Mouse (Mus musculus) 416B (cell line): Measurements from ENCODE around the gene Arel1.

Source experiments
- DNase-seq: peaks from one replicate; pipeline ENCODE4 v3.0.0; 2011; ENCODE audit warnings: low read depth

Arel1 gene

GRCm38 (mm10) chr12:84948584-84949285 lies 22.0 kb downstream of the Arel1 start:
- no peak for DNase-seq

DNA sequence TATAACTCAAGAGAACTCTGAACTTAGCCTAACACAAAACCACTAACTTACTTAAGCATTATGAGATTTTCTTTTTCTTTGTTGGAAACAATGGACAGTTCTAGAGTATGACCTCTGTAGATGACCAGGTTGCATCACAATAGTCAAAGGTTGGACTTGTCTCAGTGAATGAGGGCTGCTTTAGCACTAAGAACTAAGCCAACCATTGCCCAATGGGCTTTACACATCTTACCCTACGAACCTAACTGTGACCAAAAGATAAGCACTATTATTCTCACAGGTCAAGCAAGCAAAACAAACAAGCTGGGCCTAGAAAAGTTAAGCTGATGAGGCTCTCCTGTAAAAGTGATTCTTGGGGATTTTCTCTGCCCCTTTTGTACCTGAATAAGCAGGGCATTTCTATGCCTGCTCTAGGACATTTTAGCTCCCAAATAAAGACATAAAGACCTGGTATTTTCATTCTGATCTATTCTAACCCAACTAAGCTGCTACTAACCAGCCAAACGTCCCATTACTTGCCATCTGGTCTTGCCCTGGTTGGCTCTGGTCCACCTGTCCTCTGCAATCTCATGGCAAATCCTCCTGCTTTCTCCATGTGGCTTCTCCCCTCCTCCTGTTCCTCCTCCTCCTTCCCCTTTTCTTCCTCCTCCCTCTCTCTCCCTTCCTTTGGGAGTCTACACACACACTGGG lies 22.7 kb downstream of the Arel1 start:
- no peak for DNase-seq

- DNase-seq: no peak
Measured at GRCm38 (mm10) chr12:84944813-84945553, 25.7 kb downstream of the Arel1 start.

DNA sequence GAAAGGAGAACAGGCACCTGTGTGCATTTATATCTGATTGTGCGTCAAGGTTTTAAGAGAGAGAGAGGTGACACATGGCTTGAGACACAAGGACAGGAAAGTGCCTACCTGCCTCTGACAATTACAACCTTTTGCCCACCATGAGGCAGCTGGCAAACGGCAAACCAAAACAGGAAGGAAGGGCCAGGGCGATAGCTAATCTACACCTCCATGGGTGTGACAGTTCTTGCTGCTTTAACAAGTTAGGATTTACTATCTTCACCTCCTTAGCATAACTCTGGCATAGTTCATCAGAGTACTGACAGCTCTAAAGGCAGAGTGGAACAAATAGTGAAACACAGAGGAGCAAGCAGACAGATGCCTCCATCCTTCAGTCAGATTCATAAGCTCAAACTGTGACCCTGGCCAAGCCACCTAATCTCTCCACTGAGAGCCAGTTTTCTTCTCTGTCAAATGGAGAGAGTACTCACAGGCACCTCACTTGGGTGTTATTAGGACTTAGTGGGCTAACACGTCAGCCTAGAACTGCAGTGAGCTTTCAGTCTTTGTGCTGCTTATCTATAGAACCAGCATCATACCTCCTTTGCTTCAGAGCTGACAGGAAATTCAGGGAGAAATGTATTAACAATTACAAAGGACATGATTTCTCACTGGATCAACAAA lies 26.4 kb downstream of the Arel1 start:
- DNase-seq: no peak

DNA sequence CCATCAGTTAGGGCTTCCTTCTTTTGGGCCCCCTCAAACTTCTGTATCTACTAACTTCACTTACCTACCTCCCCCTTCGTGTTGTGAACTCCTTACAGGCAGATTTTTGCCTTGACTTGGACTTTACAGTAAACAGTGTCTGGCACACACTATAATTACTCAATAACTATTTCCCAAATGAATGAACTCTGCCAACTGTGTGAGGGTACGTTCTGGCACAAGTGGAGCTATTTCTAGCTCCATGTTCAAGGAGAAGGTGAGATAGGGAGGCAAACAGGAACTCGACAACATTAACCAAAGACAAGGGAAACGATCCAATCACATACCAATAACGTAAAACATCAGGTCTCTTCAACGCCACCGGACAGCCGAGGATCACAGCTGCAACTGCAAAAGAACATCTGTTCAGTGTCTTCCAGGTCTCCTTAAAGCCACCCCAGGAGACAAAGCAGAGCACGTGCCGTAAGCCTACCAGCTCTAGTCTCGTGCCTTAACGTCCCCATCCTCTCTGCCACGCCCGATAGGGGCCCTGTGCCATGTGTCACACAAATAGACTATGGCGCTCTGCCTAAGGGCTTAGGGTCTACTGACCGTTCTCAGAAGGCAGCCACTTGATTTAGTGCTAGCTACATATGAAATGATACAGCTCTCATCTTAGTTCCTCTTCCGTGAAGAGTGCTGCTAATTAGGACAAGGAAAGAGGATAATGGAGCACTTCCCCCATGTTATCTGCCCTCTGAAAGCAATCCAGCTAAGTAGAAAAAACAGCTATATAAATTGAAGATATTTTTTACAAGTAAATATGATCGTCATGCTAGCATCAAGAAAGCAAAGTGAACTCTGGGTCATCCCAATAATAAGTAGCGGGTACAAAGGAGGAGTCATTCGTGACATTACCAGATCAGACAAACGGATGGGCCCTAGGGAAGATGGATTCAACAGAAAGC lies 27.4 kb downstream of the Arel1 start:
- DNase-seq: no peak

- DNase-seq: no peak
Measured at GRCm38 (mm10) chr12:84941717-84942116, 29.0 kb downstream of the Arel1 start.

- no peak for DNase-seq
Measured at GRCm38 (mm10) chr12:84940343-84940742, 30.4 kb downstream of the Arel1 start.

DNA sequence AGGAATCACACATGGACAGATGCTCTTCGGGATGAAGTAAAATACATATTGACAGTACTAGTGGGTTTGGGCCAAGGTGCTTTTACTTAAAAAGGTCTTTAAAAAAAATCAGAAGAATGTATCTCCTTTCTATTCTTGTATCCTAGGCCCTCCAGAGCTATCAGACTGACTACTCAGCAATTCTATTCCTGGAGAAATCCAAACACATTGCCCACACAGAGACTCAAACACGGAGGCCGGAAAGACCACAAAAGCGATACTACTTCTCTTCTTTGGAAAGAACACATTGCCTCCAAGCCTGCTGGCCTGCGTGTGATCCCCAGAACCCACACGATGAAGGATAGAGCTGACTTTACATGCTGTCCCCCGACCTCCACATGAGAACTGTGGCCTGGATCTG lies 31.6 kb downstream of the Arel1 start:
- no peak for DNase-seq

DNA sequence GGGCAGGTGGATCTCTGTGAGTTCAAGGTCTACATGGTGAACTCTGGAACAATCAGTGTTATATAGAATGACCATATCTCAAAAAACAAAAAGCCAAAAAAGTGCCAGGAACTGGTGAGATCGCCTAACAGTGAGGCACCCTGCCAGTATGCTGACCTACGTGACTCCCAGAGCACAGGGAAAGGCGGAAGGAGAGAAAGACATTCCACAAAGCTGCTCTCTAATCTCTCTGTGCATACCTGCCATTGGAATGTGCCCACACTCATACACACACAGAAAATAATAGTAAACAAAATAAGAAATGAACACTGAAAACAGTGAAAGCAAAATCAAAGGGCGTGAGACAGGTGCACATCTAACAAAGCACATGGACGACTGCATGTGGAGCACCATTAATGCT lies 35.4 kb downstream of the Arel1 start:
- DNase-seq: no peak

- no peak for DNase-seq
Measured at GRCm38 (mm10) chr12:84932210-84932609, 38.5 kb downstream of the Arel1 start.

- peak; percentile 93 for DNase-seq
Measured at GRCm38 (mm10) chr12:84926542-84926941, 44.2 kb downstream of the Arel1 start.

GRCm38 (mm10) chr12:84924324-84924723 lies 46.4 kb downstream of the Arel1 start:
- DNase-seq: no peak

GRCm38 (mm10) chr12:84921881-84922419 lies 48.8 kb downstream of the Arel1 start:
- no peak for DNase-seq

DNA sequence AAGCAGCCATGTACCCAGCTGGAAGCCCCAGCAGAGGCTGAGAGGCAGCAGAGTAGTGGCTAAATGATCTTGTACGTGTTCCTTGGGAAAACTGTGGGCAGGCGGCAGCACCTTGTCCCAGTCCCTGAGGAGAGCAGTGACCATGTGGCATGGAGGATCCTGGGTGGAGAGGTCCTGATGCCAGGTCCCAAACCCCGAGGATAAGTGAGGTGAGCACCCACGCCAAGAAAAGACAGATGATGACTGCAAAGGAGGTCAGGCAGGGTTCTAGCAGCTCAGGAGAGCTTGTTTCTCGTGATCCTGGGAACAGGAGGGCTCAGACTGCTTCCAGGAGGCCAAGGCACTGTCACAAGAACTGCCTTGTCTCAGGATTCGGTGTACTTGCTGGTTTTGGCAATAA lies 51.9 kb downstream of the Arel1 start:
- DNase-seq: no peak

- DNase-seq: no peak
Measured at GRCm38 (mm10) chr12:84917799-84918198, 52.9 kb downstream of the Arel1 start.

DNA sequence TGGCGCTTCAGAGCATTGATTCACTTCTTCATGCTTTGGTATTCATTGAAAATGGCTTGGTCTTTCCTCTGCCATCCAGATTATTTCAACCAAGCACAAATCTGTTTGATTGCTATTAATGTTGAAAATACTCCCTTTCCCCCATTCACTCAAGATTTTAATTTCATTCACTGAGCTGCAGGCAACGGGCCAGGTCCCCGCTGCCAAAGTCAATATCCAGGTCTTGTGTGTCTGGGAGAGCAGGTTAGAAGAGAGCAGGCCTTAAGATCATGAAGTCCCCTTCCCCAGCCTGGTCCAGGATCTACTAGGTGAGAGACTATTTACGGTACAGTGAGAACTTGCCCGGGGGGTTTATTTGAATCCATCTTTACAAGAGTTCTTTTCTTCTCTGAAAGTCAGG lies 55.7 kb downstream of the Arel1 start:
- DNase-seq: no peak

DNA sequence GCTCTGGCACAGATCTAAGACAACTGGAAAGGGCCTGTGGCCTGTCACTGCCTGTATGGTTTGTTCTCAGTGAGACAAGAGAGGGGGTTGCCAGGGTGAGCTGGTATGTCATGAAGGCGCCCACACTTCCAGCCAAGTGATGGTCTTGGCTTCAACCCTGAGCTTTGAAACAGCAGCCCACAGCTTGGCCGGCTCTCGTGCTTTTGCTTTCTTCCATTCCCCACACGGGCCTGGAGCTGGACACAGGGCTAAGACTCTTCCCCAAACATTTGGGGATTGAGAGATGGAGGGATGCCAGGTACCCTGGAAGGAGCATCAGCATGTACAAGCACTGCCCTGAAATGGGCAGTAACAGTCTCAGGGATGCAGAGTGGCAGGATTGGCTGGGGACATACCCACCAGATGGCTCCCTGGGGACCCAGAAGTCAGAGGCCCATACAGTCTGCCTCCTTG lies 58.0 kb downstream of the Arel1 start:
- no peak for DNase-seq

DNA sequence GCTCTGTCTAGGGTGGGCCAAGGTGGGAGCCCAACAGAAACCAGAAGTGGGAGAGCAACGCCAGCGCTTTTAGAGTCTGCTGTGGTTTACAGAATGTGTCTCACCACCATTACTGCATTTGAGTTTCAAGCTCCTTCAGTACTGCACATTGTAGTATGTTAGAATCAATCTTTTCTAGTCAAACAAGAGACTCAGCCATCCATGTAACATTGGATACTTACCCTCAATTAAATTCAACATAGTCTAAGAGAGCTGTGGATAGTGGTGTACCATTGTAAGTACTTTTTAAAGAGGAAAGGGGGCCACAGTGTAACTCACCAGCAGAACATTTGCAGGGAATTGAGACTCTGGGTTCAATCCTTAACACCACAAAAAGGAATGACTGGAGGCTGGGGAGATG lies 59.1 kb downstream of the Arel1 start:
- DNase-seq: no peak

GRCm38 (mm10) chr12:84910066-84910465 lies 60.6 kb downstream of the Arel1 start:
- DNase-seq: no peak

DNA sequence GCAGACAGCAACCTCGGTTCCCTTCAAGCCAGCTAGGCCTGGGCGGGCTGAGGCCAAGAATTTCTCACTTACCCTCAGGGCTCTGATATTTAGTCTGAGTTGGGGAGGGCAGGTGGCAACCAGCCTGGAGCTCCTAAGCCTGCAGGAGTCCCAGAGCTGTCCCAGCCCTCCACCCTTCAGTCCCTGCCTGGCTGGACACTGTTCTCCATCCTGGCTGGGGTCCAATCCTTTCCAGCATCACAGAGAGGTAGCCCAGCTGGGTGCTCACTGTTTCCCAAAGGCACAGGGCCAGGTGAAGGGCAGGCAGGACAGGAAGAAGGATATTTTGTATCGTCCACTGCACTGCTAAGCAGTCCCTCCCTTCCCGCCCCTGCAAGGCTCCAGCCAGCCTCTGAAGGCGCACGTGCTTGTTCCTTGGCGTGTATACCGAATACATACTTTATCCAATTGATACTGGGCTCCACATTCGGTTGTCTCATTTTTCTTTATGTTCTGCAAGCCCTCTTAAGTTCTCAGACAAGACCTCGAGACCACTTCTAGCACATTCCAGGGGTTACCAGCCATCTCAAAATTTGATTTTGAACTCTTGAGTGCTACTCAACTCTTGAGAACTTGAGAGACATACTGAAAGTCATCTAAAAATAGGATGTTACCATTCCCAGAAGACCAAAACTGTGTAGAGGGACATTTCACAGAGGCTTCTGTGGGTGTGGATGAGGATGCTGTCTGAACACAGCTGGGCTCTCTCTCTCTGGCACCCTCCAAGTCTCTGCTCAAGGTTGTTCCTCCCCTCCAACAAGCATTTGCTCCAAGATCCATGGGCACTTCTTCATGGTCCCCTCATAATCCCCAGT lies 62.8 kb downstream of the Arel1 start:
- no peak for DNase-seq
